7 mouse cellular contexts compared by ENCODE assay signal in genomic region chr2:156515102-156515501, GRCm38 (mm10). TPM values are rescaled to one million over a fixed set of nuclear protein-coding genes. Genes with fewer than 3 reads are reported as not detected.
DNase-seq lines count a peak whose midpoint lies in the region.

No protein-coding gene starts in this region.

- DNase-seq in adrenal gland, adult 2 months = peak; percentile 16
- no peak for DNase-seq in adrenal gland, postnatal 25 days
- DNase-seq in 3T3-L1 (ENCODE audit: low read depth, low spot score) (peak; percentile 19), MN1 (ENCODE audit: low spot score) (peak; percentile 59)
- peak; percentile 53 for DNase-seq in brain, adult 2 months (ENCODE audit: low read depth, low spot score)
- no peak for DNase-seq in cerebellum, adult 9-11 months
- DNase-seq in ovary, postnatal 10 days (ENCODE audit: low spot score) = no peak

RNA-seq across cellular contexts. Expression of gene Aar2, which starts 32.3 kb away (rescaled TPM):
- 10 to 100 TPM; 30.5 to 32.9 TPM for total RNA-seq in adrenal gland, adult 2 months (2021)
- polyA plus RNA-seq in adrenal gland, adult 2 months (2012; rRNA removed) = 28.8 and 43.3 TPM in 2 replicates
- 28.1 and 38.0 TPM in 2 replicates for total RNA-seq in adrenal gland, postnatal 25 days (2021)

Comparison
In these comparisons a context has a peak if more than half of its experiments do, and no peak if none do; other contexts are left out.
1. DNase-seq: peak in adrenal gland, adult 2 months (single experiment), 3T3-L1 (single experiment), MN1 (single experiment) and brain, adult 2 months (single experiment); none in adrenal gland, postnatal 25 days (single experiment), cerebellum, adult 9-11 months (single experiment) and ovary, postnatal 10 days (single experiment).